Mouse (Mus musculus): ENCODE results near the gene 1700029I15Rik. TPM values are rescaled to one million over a fixed set of nuclear protein-coding genes. Genes with fewer than 3 reads are reported as not detected.

Gene 1700029I15Rik
- total RNA-seq, 2 experiments from 2014 or later: 0.24 to 0.82 TPM

GRCm38 (mm10) chr2:92423702-92424461 is 41.5 kb downstream of the 1700029I15Rik start:
- ATAC-seq (replicated peaks; ENCODE audit: poor library complexity, severe bottlenecking): peak; percentile 68

DNA sequence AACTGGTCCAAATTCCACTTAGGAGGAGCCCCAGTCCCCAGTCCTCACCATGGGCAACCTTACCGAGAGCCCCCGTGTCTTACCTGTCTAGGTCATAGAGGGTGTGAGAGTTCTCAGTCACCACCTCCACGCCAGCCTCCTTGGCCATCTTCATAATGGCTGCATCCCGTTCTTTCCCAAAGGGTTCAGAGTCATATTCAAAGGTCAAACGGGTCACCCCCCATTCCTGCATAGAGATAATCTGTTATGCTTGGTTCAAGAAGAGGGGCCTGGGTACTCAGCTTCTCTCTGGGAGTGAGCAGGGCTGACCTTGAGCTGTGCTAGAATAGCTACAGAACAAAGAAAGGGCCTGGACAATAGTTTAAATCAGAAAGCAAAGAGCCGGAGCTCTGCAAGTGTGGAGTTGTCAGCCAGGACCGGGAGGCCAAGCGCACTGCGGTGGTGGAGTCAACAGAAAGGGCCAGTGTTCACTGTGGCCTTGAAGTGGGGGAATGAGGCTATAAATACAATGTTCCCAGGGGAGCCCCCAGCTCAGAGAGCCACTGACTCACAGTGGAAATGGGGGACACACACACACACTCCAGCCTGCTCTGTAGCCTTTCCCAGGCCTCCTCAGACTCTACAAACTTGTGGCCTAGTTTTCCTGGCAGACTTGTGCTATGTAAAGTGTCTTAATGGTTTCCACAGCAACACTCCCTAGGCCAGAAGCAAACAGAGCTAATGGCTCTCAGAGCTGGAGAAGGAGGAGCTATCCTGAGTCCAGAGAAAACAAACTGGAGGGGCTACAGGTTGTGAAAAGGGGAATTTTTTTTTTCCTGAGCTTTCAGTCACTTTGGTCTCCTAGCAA is 42.3 kb downstream of the 1700029I15Rik start:
- no peak for ATAC-seq (replicated peaks; ENCODE audit: poor library complexity, severe bottlenecking)

- no peak for ATAC-seq (replicated peaks; ENCODE audit: poor library complexity, severe bottlenecking)
These were observed 43.0 kb downstream of the 1700029I15Rik start for GRCm38 (mm10) chr2:92425366-92425765.

DNA sequence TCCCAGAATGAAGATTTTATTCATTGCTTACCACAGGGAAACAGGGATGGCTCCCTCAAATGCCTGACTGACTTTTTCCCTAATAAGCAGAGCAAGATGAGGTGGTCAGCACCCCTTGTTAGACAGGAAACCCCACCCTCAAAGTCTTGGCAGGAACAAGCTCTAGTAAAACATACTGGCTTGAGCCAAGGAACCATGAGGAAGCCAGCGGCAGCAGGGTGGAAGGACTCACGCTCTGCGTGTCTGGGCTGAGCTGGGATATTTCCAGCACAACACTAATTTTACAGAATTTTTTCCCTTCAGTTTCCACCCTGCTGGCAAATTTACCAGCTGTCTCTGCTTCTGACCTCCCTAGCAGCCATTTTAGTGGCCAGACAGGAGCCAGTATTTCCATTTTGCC is 44.1 kb downstream of the 1700029I15Rik start:
- no peak for ATAC-seq (replicated peaks; ENCODE audit: poor library complexity, severe bottlenecking)

DNA sequence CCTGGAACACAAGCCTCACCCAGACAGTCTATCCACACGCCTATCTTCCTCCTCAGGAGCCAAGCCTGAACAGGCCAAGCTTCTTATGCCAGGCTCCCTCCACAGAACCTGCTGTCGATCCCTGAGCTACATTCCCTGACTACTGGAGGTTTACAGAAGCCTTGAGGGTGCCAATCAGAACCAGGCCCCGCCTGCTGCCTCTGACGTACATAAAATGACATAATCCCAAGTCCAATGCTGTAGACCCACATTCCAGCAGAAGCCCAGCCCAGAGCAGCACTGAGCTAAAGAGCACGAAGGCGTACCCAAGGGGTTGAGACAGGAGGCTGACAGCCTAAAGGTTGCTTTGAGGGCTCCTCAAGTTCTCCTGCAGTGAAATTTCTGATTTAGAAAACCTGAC is 45.5 kb downstream of the 1700029I15Rik start:
- no peak for ATAC-seq (replicated peaks; ENCODE audit: poor library complexity, severe bottlenecking)

- ATAC-seq (replicated peaks; ENCODE audit: poor library complexity, severe bottlenecking): no peak
These were observed 47.8 kb downstream of the 1700029I15Rik start for GRCm38 (mm10) chr2:92430089-92430488.

DNA sequence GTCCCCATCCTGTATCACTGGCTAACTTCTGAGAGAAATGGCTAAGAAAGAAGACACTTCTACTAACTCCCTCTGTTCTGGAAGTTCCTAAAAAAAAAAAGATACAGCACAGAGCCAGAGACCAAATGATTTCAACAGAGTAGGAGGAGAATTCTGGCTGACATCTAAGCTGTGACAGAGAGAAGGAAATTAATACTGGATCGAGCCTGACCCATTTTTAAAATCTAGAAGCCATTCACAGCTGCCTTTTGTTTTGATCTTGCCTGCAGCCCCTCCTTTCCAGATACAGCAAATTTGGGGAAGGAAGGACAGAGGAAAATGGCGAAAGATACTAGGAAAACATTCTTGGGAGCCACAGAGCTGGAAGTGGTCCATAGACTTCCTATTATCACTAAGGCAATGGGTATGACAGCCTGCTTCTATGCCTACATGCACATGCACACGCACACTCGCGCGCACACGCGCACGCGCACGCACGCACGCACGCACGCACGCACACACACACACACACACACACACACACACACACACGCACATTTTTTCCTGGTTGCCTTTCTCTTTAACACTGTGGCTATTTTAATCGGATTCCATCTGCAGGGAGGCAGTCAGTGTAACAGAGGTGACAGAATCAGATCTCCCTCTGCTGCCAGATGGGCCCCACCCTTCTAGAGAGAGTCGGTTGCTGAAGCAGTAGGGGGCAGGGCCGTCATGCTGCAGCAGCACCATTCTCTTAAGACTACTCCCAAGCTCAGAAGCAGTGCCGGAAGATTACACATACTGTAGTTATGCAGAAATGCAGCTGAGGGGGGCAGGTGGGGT is 48.6 kb downstream of the 1700029I15Rik start:
- no peak for ATAC-seq (replicated peaks; ENCODE audit: poor library complexity, severe bottlenecking)

- ATAC-seq (replicated peaks; ENCODE audit: poor library complexity, severe bottlenecking): no peak
These were observed 49.4 kb downstream of the 1700029I15Rik start for GRCm38 (mm10) chr2:92431611-92432179.

- no peak for ATAC-seq (replicated peaks; ENCODE audit: poor library complexity, severe bottlenecking)
These were observed 50.3 kb downstream of the 1700029I15Rik start for GRCm38 (mm10) chr2:92432299-92433295.

DNA sequence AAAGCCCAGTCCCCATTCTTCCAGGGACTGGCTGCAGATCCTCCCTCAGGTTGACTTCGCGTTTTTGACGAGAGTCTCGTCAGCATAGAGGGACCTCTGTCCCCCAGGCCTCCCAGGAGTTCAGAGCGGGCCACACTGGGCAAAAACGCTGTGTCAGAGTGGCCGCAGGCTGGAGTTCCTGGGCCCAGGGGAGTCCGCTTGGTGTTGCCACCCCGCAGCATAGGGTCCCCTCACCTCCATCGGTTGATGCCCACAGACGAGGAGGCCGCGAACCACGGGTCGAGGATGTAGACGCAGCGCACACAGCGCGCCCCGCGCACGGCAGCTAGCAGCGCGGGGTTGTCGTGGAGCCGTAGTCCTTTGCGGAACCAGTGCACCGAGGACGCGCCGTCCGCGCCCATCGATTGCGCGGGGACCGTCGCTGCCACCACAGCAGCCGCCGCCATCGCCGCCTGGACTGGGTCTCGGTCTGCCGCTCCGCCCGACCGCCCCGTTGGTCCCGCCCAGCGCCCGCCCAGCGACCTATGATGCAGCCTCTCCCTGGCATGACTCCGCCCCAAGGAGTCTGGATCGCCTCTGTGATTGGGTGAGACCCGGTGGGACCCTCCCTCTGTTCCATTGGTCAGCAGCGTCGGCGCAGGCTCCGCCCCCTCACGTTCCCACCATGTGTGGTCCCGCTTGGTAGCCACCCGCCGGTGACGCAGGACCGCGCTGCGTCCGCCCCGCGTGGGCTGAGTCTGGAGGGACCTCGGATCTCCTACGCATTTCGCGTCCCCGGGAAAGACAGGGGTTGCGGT is 51.4 kb downstream of the 1700029I15Rik start, which contains the start of gene Cry2:
Gene Cry2, minus strand, starts transcription at position 466 of the 797 bp plus-strand sequence.
- ATAC-seq (replicated peaks; ENCODE audit: poor library complexity, severe bottlenecking): peak; percentile 86

GRCm38 (mm10) chr2:92434375-92434745 is 52.0 kb downstream of the 1700029I15Rik start:
- ATAC-seq (replicated peaks; ENCODE audit: poor library complexity, severe bottlenecking): peak; percentile 40

DNA sequence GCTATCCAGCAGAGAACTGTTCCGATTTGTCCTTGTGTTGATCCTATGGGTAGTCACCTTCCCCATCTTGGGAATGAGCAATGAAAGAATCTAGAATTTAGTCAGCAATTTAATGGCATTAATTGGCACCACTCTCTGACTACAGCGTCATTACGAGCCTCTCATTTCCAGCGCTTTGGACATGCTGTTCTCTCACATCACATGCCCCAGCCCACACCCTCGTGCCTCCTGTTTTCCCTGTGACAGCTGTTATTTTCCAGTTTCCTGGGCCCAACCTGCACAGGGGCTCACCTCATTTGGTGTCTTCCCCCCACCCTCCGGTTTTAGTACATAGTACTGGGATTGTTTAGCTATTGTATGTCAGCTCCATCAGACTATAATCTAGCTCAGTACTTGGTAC is 52.7 kb downstream of the 1700029I15Rik start:
- no peak for ATAC-seq (replicated peaks; ENCODE audit: poor library complexity, severe bottlenecking)

Other genes with a start within 250 kb of the 1700029I15Rik start
- 13.2 and 21.1 TPM in 2 replicates for gene Pex16, start 7.9 kb upstream of the 1700029I15Rik start, total RNA-seq (2014; fragmentation: Nextera tagmentation)
- gene Pex16, start 7.9 kb upstream of the 1700029I15Rik start, total RNA-seq (2017): 15.3 and 17.0 TPM in 2 replicates
- gene Large2, start 7.7 kb upstream of the 1700029I15Rik start, total RNA-seq (2014; fragmentation: Nextera tagmentation): 0.75 and 2.5 TPM in 2 replicates
- gene Large2, start 7.7 kb upstream of the 1700029I15Rik start, total RNA-seq (2017): 0.13 TPM in 1 of 2 replicates, not detected in the other
- not detected in 2 replicates for gene Mapk8ip1, start 18.7 kb downstream of the 1700029I15Rik start, total RNA-seq (2014; fragmentation: Nextera tagmentation)
- not detected in 2 replicates for gene Mapk8ip1, start 18.7 kb downstream of the 1700029I15Rik start, total RNA-seq (2017)
- 12.3 and 15.8 TPM in 2 replicates for gene Cry2, start 51.5 kb downstream of the 1700029I15Rik start, total RNA-seq (2014; fragmentation: Nextera tagmentation)
- gene Cry2, start 51.5 kb downstream of the 1700029I15Rik start, total RNA-seq (2017): 8.4 and 8.7 TPM in 2 replicates
- gene Slc35c1, start 78.0 kb downstream of the 1700029I15Rik start, total RNA-seq (2014; fragmentation: Nextera tagmentation): 84.7 and 86.6 TPM in 2 replicates
- gene Slc35c1, start 78.0 kb downstream of the 1700029I15Rik start, total RNA-seq (2017): 23.4 and 23.8 TPM in 2 replicates
- gene Chst1, start 217.2 kb downstream of the 1700029I15Rik start, total RNA-seq (2014; fragmentation: Nextera tagmentation): 0.21 TPM in 1 of 2 replicates, not detected in the other
- 0.13 TPM in 1 of 2 replicates, not detected in the other for gene Chst1, start 217.2 kb downstream of the 1700029I15Rik start, total RNA-seq (2017)

Data from granulocyte monocyte progenitor cell, adult 5-6 weeks (primary cell).